Mouse (Mus musculus) embryonic facial prominence, embryonic 12.5 days (tissue): ENCODE data around the gene Ccser2. TPM values are rescaled to one million over a fixed set of nuclear protein-coding genes. Genes with fewer than 3 reads are reported as not detected.
A peak's percentile ranks its signal among the peaks of the same experiment; 100 is the strongest.

Source experiments
- ATAC-seq: fragments of 200-750 bp; cut with Nextera tagmentation; 2 replicates; pipeline ENCODE4 v1.8.0; 2017; ENCODE audit not compliant: insufficient number of reproducible peaks, insufficient read depth, low FRiP score, low TSS enrichment
- H3K27ac ChIP-seq: fragments of 300-500 bp; sonication (generic); 2 replicates; pipeline ENCODE4 v1.5.1; 2016; ENCODE audit warnings: mild to moderate bottlenecking
- H3K27me3 ChIP-seq: fragments of 300-500 bp; sonication (generic); 2 replicates; pipeline ENCODE4 v1.6.1; 2016; ENCODE audit warnings: mild to moderate bottlenecking, moderate library complexity
- H3K36me3 ChIP-seq: fragments of 300-500 bp; sonication (generic); 2 replicates; pipeline ENCODE4 v1.6.1; 2016; ENCODE audit warnings: mild to moderate bottlenecking
- H3K4me1 ChIP-seq: fragments of 300-500 bp; sonication (generic); 2 replicates; pipeline ENCODE4 v1.6.1; 2016
- H3K4me2 ChIP-seq: fragments of 300-500 bp; sonication (generic); replicated peaks from 2 replicates; pipeline ENCODE4 v1.6.1; 2016; ENCODE audit warnings: mild to moderate bottlenecking, moderate library complexity
- H3K4me3 ChIP-seq: fragments of 300-500 bp; sonication (generic); 2 replicates; pipeline ENCODE4 v1.5.1; 2016; ENCODE audit warnings: mild to moderate bottlenecking
- H3K9ac ChIP-seq: fragments of 300-500 bp; sonication (generic); 2 replicates; pipeline ENCODE4 v1.6.1; 2016; ENCODE audit warnings: mild to moderate bottlenecking, moderate library complexity
- H3K9me3 ChIP-seq: fragments of 300-500 bp; sonication (generic); 2 replicates; pipeline ENCODE4 v1.6.1; 2016; ENCODE audit warnings: mild to moderate bottlenecking, moderate library complexity
- WGBS: fragments of 180-500 bp; shearing (Covaris S2); methylation state at CpG from one replicate; pipeline ENCODE4 v1.1.7; 2016; 5-methylcytosine and 5-hydroxymethylcytosine counted together
- polyA plus RNA-seq: library from polyadenylated mRNA; unstranded; fragments of >200 nt; fragmentation: Nextera tagmentation; extraction: Ambion mirVana; gene quantifications from 2 replicates; pipeline ENCODE4 v1.2.1, GENCODE M21; 2016

Ccser2 gene
- polyA plus RNA-seq, 1 experiment from 2014 or later: 44.9 TPM

GRCm38 (mm10) chr14:36971211-36971610 is 2.6 kb upstream of the Ccser2 start:
- Histone ChIP-seq H3K4me2 (no peak overlapping the region), H3K27me3 (no peaks in the 10 kb centered on the region), H3K36me3 (no peaks in the 10 kb centered on the region), H3K9ac (no peak overlapping the region), H3K4me3 (no peak overlapping the region), H3K4me1 (peaks cover 4% of the 10 kb centered on the region; the same call in 1 of the 2 replicates), H3K27ac (no peak overlapping the region), H3K9me3 (no peaks in the 10 kb centered on the region)
- ATAC-seq: no peak
- 80% methylated on average over 4 of the region's 4 CpGs for WGBS

- ATAC-seq: no peak
- Histone ChIP-seq H3K27me3 (no peaks in the 10 kb centered on the region), H3K36me3 (no peaks in the 10 kb centered on the region), H3K4me3 (no peak overlapping the region), H3K4me2 (no peak overlapping the region), H3K9ac (no peak overlapping the region), H3K27ac (no peak overlapping the region), H3K9me3 (no peaks in the 10 kb centered on the region), H3K4me1 (peaks cover 4% of the 10 kb centered on the region; the same call in 1 of the 2 replicates)
- 88% methylated on average over 3 of the region's 3 CpGs for WGBS
Measured at GRCm38 (mm10) chr14:36969861-36970420, 1.4 kb upstream of the Ccser2 start.

GRCm38 (mm10) chr14:36968076-36968627 is 425 bp downstream of the Ccser2 start:
- no peaks in the 10 kb centered on the region for H3K27me3 ChIP-seq

GRCm38 (mm10) chr14:36965421-36965820 is 3.2 kb downstream of the Ccser2 start:
- no peaks in the 10 kb centered on the region for H3K36me3 ChIP-seq
- peaks cover 4% of the 10 kb centered on the region; the same call in 1 of the 2 replicates for H3K4me1 ChIP-seq
- no peak for ATAC-seq
- no peak overlapping the region for H3K4me2 ChIP-seq
- H3K4me3 ChIP-seq: no peak overlapping the region
- no peak overlapping the region for H3K9ac ChIP-seq
- 14% methylated on average over 3 of the region's 3 CpGs for WGBS
- no peak overlapping the region for H3K27ac ChIP-seq
- no peaks in the 10 kb centered on the region for H3K9me3 ChIP-seq
- no peaks in the 10 kb centered on the region for H3K27me3 ChIP-seq

More at GRCm38 (mm10) chr14:36968076-36968627, 425 bp downstream of the Ccser2 start:
- peak overlapping the region; percentile 40 for H3K4me2 ChIP-seq
- WGBS: under 1% methylated on average over 49 of the region's 49 CpGs
- ATAC-seq: peak; percentile 82
- no peaks in the 10 kb centered on the region for H3K36me3 ChIP-seq
- H3K9ac ChIP-seq: peak overlapping the region; percentile 91
- H3K4me3 ChIP-seq: peak overlapping the region; percentile 96
- peaks cover 4% of the 10 kb centered on the region; the same call in 1 of the 2 replicates for H3K4me1 ChIP-seq
- H3K9me3 ChIP-seq: no peaks in the 10 kb centered on the region
- peak overlapping the region; percentile 83 for H3K27ac ChIP-seq

- Histone ChIP-seq H3K27ac (no peak overlapping the region), H3K9me3 (no peaks in the 10 kb centered on the region), H3K4me3 (no peak overlapping the region), H3K27me3 (no peaks in the 10 kb centered on the region), H3K4me2 (no peak overlapping the region), H3K9ac (no peak overlapping the region), H3K36me3 (no peaks in the 10 kb centered on the region), H3K4me1 (peaks cover 4% of the 10 kb centered on the region; the same call in 1 of the 2 replicates)
- no peak for ATAC-seq
- 90% methylated on average over 2 of the region's 2 CpGs for WGBS
Measured at GRCm38 (mm10) chr14:36962477-36962876, 6.1 kb downstream of the Ccser2 start.

GRCm38 (mm10) chr14:36957719-36958118 is 10.9 kb downstream of the Ccser2 start:
- ATAC-seq: no peak
- Histone ChIP-seq H3K4me1 (no peaks in the 10 kb centered on the region), H3K9me3 (no peaks in the 10 kb centered on the region), H3K4me3 (no peak overlapping the region), H3K27ac (no peak overlapping the region), H3K9ac (no peak overlapping the region), H3K27me3 (no peaks in the 10 kb centered on the region), H3K4me2 (no peak overlapping the region), H3K36me3 (no peaks in the 10 kb centered on the region)
- 89% methylated on average over 6 of the region's 6 CpGs for WGBS

GRCm38 (mm10) chr14:36957261-36957660 is 11.3 kb downstream of the Ccser2 start:
- H3K9ac ChIP-seq: no peak overlapping the region
- no peak overlapping the region for H3K4me2 ChIP-seq
- 66% methylated on average over 6 of the region's 6 CpGs for WGBS

GRCm38 (mm10) chr14:36956717-36957116 is 11.9 kb downstream of the Ccser2 start:
- no peaks in the 10 kb centered on the region for H3K27me3 ChIP-seq
- H3K9ac ChIP-seq: no peak overlapping the region
- no peak overlapping the region for H3K4me3 ChIP-seq
- H3K4me2 ChIP-seq: no peak overlapping the region
- ATAC-seq: no peak
- H3K36me3 ChIP-seq: no peaks in the 10 kb centered on the region
- H3K9me3 ChIP-seq: no peaks in the 10 kb centered on the region
- H3K27ac ChIP-seq: no peak overlapping the region
- no peaks in the 10 kb centered on the region for H3K4me1 ChIP-seq
- 62% methylated on average over 5 of the region's 5 CpGs for WGBS

More at GRCm38 (mm10) chr14:36957261-36957660, 11.3 kb downstream of the Ccser2 start:
- Histone ChIP-seq H3K9me3 (no peaks in the 10 kb centered on the region), H3K36me3 (no peaks in the 10 kb centered on the region), H3K4me3 (no peak overlapping the region), H3K27ac (no peak overlapping the region), H3K27me3 (no peaks in the 10 kb centered on the region), H3K4me1 (no peaks in the 10 kb centered on the region)
- ATAC-seq: no peak

GRCm38 (mm10) chr14:36952687-36953426 is 15.7 kb downstream of the Ccser2 start:
- 84% methylated on average over 10 of the region's 10 CpGs for WGBS
- Histone ChIP-seq H3K4me3 (no peak overlapping the region), H3K9ac (no peak overlapping the region), H3K36me3 (no peaks in the 10 kb centered on the region), H3K27me3 (no peaks in the 10 kb centered on the region), H3K9me3 (no peaks in the 10 kb centered on the region), H3K4me2 (no peak overlapping the region), H3K4me1 (no peaks in the 10 kb centered on the region), H3K27ac (no peak overlapping the region)
- no peak; the same call in 1 of the 2 replicates for ATAC-seq

- 29% methylated on average over 2 of the region's 2 CpGs for WGBS
- H3K36me3 ChIP-seq: no peaks in the 10 kb centered on the region
- ATAC-seq: no peak
- H3K27me3 ChIP-seq: no peaks in the 10 kb centered on the region
- H3K27ac ChIP-seq: no peak overlapping the region
- H3K4me2 ChIP-seq: no peak overlapping the region
- no peak overlapping the region for H3K4me3 ChIP-seq
- no peaks in the 10 kb centered on the region for H3K9me3 ChIP-seq
- H3K9ac ChIP-seq: no peak overlapping the region
- no peaks in the 10 kb centered on the region for H3K4me1 ChIP-seq
Measured at GRCm38 (mm10) chr14:36952142-36952541, 16.4 kb downstream of the Ccser2 start.

- Histone ChIP-seq H3K4me1 (peaks cover 3% of the 10 kb centered on the region; the same call in 1 of the 2 replicates), H3K4me2 (no peak overlapping the region), H3K36me3 (peaks cover 11% of the 10 kb centered on the region; the same call in 1 of the 2 replicates), H3K9me3 (no peaks in the 10 kb centered on the region), H3K27ac (no peak overlapping the region), H3K27me3 (no peaks in the 10 kb centered on the region), H3K9ac (no peak overlapping the region), H3K4me3 (no peak overlapping the region)
- no peak for ATAC-seq
- whole genome bisulfite sequencing: 58% methylated on average over 5 of the region's 5 CpGs
Measured at GRCm38 (mm10) chr14:36942716-36943115, 25.9 kb downstream of the Ccser2 start.

GRCm38 (mm10) chr14:36937941-36938340 is 30.6 kb downstream of the Ccser2 start:
- H3K27me3 ChIP-seq: no peaks in the 10 kb centered on the region
- H3K9me3 ChIP-seq: no peaks in the 10 kb centered on the region
- no peak overlapping the region for H3K27ac ChIP-seq
- no peak overlapping the region for H3K4me3 ChIP-seq
- H3K36me3 ChIP-seq: peaks cover 14% of the 10 kb centered on the region; the same call in 1 of the 2 replicates
- no peak overlapping the region for H3K9ac ChIP-seq
- H3K4me2 ChIP-seq: no peak overlapping the region
- 0 out of 2 replicates have a peak, but pooled peaks cover 3% of the 10 kb centered on the region for H3K4me1 ChIP-seq
- no peak for ATAC-seq
- WGBS: 71% methylated on average over 2 of the region's 2 CpGs
